In genomic region chr5:57102897-57103296, GRCm38 (mm10) we compare ENCODE assay signal across 16 mouse cellular contexts.
"Had no signal": no experiment of that assay in that cellular context is flagged by ENCODE, and none has a peak within 500 bp of the region (broad histone marks: within the 10 kb centered on the region; RNA-seq: fewer than 3 reads in every experiment).

No protein-coding gene starts in this region.

- H3K27ac ChIP-seq: lung, embryonic 15.5 days; macrophage; midbrain, embryonic 13.5 days; midbrain, embryonic 15.5 days; neural tube, embryonic 12.5 days; stomach, embryonic 15.5 days; stomach, postnatal 0 days had no signal

- H3K27me3 ChIP-seq: lung, embryonic 15.5 days; megakaryocyte, embryonic 14.5 days; midbrain, embryonic 13.5 days; midbrain, embryonic 15.5 days; neural tube, embryonic 12.5 days; stomach, embryonic 15.5 days had no signal

- H3K4me3 ChIP-seq: lung, embryonic 15.5 days; megakaryocyte, embryonic 14.5 days; midbrain, embryonic 13.5 days; midbrain, embryonic 15.5 days; neural tube, embryonic 12.5 days; stomach, embryonic 15.5 days had no signal

- H3K4me1 ChIP-seq: lung, embryonic 15.5 days; megakaryocyte, embryonic 14.5 days; midbrain, embryonic 13.5 days; midbrain, embryonic 15.5 days; neural tube, embryonic 12.5 days; stomach, embryonic 15.5 days had no signal

- DNase-seq: liver, postnatal 0 days; lung, adult 2 months; lung, postnatal 14 days; lung, postnatal 36 days; right cerebral cortex, postnatal 14 days; thymus, adult 18-20 months; thymus, postnatal 25 days; thymus, postnatal 4 days had no signal

- H3K36me3 ChIP-seq: lung, embryonic 15.5 days; midbrain, embryonic 13.5 days; midbrain, embryonic 15.5 days; neural tube, embryonic 12.5 days; stomach, embryonic 15.5 days had no signal
